Mouse (Mus musculus) myocyte (in vitro differentiated cells): ENCODE measurements around the gene Psma1.

Source experiments
- CEBPB ChIP-seq: IDR thresholded peaks from 2 replicates; pipeline ENCODE4 v1.6.1; 2011; ENCODE audit warnings: mild to moderate bottlenecking, moderate library complexity; ENCODE audit not compliant: poor library complexity, insufficient read depth, severe bottlenecking
- E2F4 ChIP-seq: IDR thresholded peaks from one replicate; pipeline ENCODE4 v1.6.1; 2011; ENCODE audit warnings: mild to moderate bottlenecking, control low read depth, moderate library complexity; ENCODE audit not compliant: insufficient read depth
- MAX ChIP-seq: IDR thresholded peaks from one replicate; pipeline ENCODE4 v1.6.1; 2011; ENCODE audit warnings: low read depth, mild to moderate bottlenecking, control low read depth
- POLR2A ChIP-seq: IDR thresholded peaks from one replicate; pipeline ENCODE4 v1.6.1; 2011; ENCODE audit warnings: low read depth, mild to moderate bottlenecking, control low read depth, moderate library complexity; ENCODE audit not compliant: insufficient read length
- REST ChIP-seq: IDR thresholded peaks from one replicate; pipeline ENCODE4 v1.6.1; 2011; ENCODE audit warnings: mild to moderate bottlenecking, control low read depth, moderate library complexity; ENCODE audit not compliant: insufficient read depth, insufficient read length
- TCF12 ChIP-seq: IDR thresholded peaks from one replicate; pipeline ENCODE4 v1.6.1; 2011; ENCODE audit warnings: mild to moderate bottlenecking, control low read depth; ENCODE audit not compliant: poor library complexity, insufficient read depth, severe bottlenecking
- USF1 ChIP-seq: IDR thresholded peaks from one replicate; pipeline ENCODE4 v1.6.1; 2011; ENCODE audit warnings: low read depth, mild to moderate bottlenecking, control low read depth, moderate library complexity

GRCm38 (mm10) chr7:114220433-114220832 is 55.5 kb downstream of the Psma1 start:
- TF ChIP-seq POLR2A (no peak), REST (no peak), MAX (no peak), USF1 (no peak), CEBPB (no peak), E2F4 (no peak), TCF12 (no peak)
